8 mouse cellular contexts compared by ENCODE assay signal in genomic region chr19:12009501-12010280, GRCm38 (mm10). TPM values are rescaled to one million over a fixed set of nuclear protein-coding genes. Genes with fewer than 3 reads are reported as not detected.
A peak's percentile ranks its signal among the peaks of the same experiment; 100 is the strongest.
DNase-seq lines count a peak whose midpoint lies in the region; ATAC-seq and TF ChIP-seq lines count a peak whose summit lies in the region.

No protein-coding gene starts in this region.

- H3K79me2 ChIP-seq in macrophage (ENCODE audit: inconsistent target): no peaks in the 10 kb centered on the region

- peak overlapping the region; percentile 61 for H3K4me3 ChIP-seq in hindbrain, postnatal 0 days (ENCODE audit: low read length)
- peak overlapping the region; percentile 46 for H3K4me3 ChIP-seq in macrophage (ENCODE audit: inconsistent target)

- ATAC-seq in hindbrain, postnatal 0 days: no peak

- H3K27me3 ChIP-seq in hindbrain, postnatal 0 days (ENCODE audit: insufficient read depth, low read length): no peaks in the 10 kb centered on the region

- peak overlapping the region; percentile 76 for H3K4me2 ChIP-seq in hindbrain, postnatal 0 days (ENCODE audit: low read depth, low read length)

- WGBS in hindbrain, postnatal 0 days: 1% methylated on average over 24 of the region's 24 CpGs
- 3% methylated on average over 24 of the region's 24 CpGs for WGBS in macrophage (ENCODE audit: missing documents)

- peak; percentile 78 to 96 for DNase-seq in adrenal gland, adult (ENCODE audit: inconsistent age in 2 of 2, low spot score in 1 of 2)
- DNase-seq in adrenal gland, postnatal 4 days (ENCODE audit: low spot score in 2 of 2): no peak
- peak; percentile 85 for DNase-seq in cerebellum, adult 9-10 months
- peak; percentile 82 for DNase-seq in gastrocnemius, adult 18-20 months (ENCODE audit: low spot score)
- DNase-seq in hindbrain, postnatal 0 days (ENCODE audit: low spot score): peak; percentile 86
- DNase-seq in left cerebral cortex, adult 9 months (ENCODE audit: low spot score in 2 of 2): peak; percentile 68 to 87
- DNase-seq in right cerebral cortex, postnatal 36 days (ENCODE audit: low spot score in 2 of 2): peak; percentile 71 to 85

- H3K4me1 ChIP-seq in hindbrain, postnatal 0 days (ENCODE audit: insufficient read depth, low read length): 0 out of 2 replicates have a peak, but pooled peaks cover 7% of the 10 kb centered on the region

- H3K9me3 ChIP-seq in hindbrain, postnatal 0 days (ENCODE audit: low read length): no peaks in the 10 kb centered on the region

- H3K9ac ChIP-seq in hindbrain, postnatal 0 days (replicated peaks; ENCODE audit: low read length): peak overlapping the region; percentile 72

- H3K27ac ChIP-seq in hindbrain, postnatal 0 days: peak overlapping the region; percentile 94
- H3K27ac ChIP-seq in macrophage: peak overlapping the region; percentile 92

- no peaks in the 10 kb centered on the region for H3K36me3 ChIP-seq in hindbrain, postnatal 0 days (ENCODE audit: insufficient read depth, low read length)
- no peaks in the 10 kb centered on the region for H3K36me3 ChIP-seq in macrophage (ENCODE audit: inconsistent target)

- no peak for TF ChIP-seq CTCF in hindbrain, postnatal 0 days (IDR thresholded peaks at IDR 0.05; ENCODE audit: low read depth)

RNA-seq across cellular contexts. Expression of gene Olfr1423, which starts 31.4 kb away (rescaled TPM):
- total RNA-seq in adrenal gland, postnatal 4 days (2021): not detected
- total RNA-seq in gastrocnemius, adult 18-20 months (2021): not detected
- total RNA-seq in hindbrain, postnatal 0 days (2014; rRNA removed): not detected in 2 replicates
- polyA plus RNA-seq in hindbrain, postnatal 0 days (2015; fragmentation: Nextera tagmentation; extraction: Ambion mirVana): not detected in 2 replicates
- not detected for total RNA-seq in macrophage (2018; cell fraction: chromatin; rRNA removed)
- not detected for total RNA-seq in macrophage (2018; cell fraction: cytosol; rRNA removed)
- total RNA-seq in macrophage (2018; cell fraction: nucleus; rRNA removed): not detected
- not detected in 3 replicates for polyA plus RNA-seq in macrophage (2018)

RNA-seq across cellular contexts. Expression of gene Osbp, which starts 44.0 kb away (rescaled TPM):
- 10 to 100 TPM; 71.0 to 74.0 TPM for total RNA-seq in adrenal gland, postnatal 4 days (2021)
- total RNA-seq in gastrocnemius, adult 18-20 months (2021): 10 to 100 TPM; 53.4 to 56.3 TPM
- 25.5 and 28.0 TPM in 2 replicates for total RNA-seq in hindbrain, postnatal 0 days (2014; rRNA removed)
- 2.5 and 2.6 TPM in 2 replicates for polyA plus RNA-seq in hindbrain, postnatal 0 days (2015; fragmentation: Nextera tagmentation; extraction: Ambion mirVana)
- total RNA-seq in macrophage (2018; cell fraction: chromatin; rRNA removed): 10 to 100 TPM; 11.5 to 33.6 (median 23.9) TPM
- total RNA-seq in macrophage (2018; cell fraction: cytosol; rRNA removed): 10 to 100 TPM; 24.6 to 46.9 (median 36.0) TPM
- 10 to 100 TPM; 16.3 to 53.2 (median 36.8) TPM for total RNA-seq in macrophage (2018; cell fraction: nucleus; rRNA removed)
- 27.8 to 35.2 TPM (median 29.0 TPM) in 3 replicates for polyA plus RNA-seq in macrophage (2018)

RNA-seq across cellular contexts. Expression of gene Olfr1424, which starts 52.8 kb away (rescaled TPM):
- total RNA-seq in adrenal gland, postnatal 4 days (2021): not detected
- not detected for total RNA-seq in gastrocnemius, adult 18-20 months (2021)
- not detected in 2 replicates for total RNA-seq in hindbrain, postnatal 0 days (2014; rRNA removed)
- not detected in 2 replicates for polyA plus RNA-seq in hindbrain, postnatal 0 days (2015; fragmentation: Nextera tagmentation; extraction: Ambion mirVana)
- not detected for total RNA-seq in macrophage (2018; cell fraction: chromatin; rRNA removed)
- total RNA-seq in macrophage (2018; cell fraction: cytosol; rRNA removed): not detected
- total RNA-seq in macrophage (2018; cell fraction: nucleus; rRNA removed): not detected
- not detected in 3 replicates for polyA plus RNA-seq in macrophage (2018)

Comparison
In these comparisons a context has a peak if more than half of its experiments do, and no peak if none do; other contexts are left out.
1. DNase-seq: peak in adrenal gland, adult (2 of 2), cerebellum, adult 9-10 months (single experiment), gastrocnemius, adult 18-20 months (single experiment), hindbrain, postnatal 0 days (single experiment), left cerebral cortex, adult 9 months (2 of 2) and right cerebral cortex, postnatal 36 days (2 of 2); none in adrenal gland, postnatal 4 days (0 of 2).